Mouse (Mus musculus) liver, postnatal 0 days (tissue): ENCODE data around the gene Gm20388. TPM values are rescaled to one million over a fixed set of nuclear protein-coding genes. Genes with fewer than 3 reads are reported as not detected.

Experiments used
- ATAC-seq: fragments of 200-750 bp; cut with Nextera tagmentation; 2 replicates; pipeline ENCODE4 v1.8.0; 2017; ENCODE audit warnings: mild to moderate bottlenecking, moderate library complexity
- DNase-seq: peaks from one replicate; pipeline ENCODE4 v3.0.0-alpha.2; 2016
- H3K27ac ChIP-seq: fragments of 300-500 bp; sonication (generic); 2 replicates; pipeline ENCODE4 v1.5.1; 2014; ENCODE audit warnings: antibody characterized with exemption, moderate library complexity, mild to moderate bottlenecking, low read depth
- H3K27me3 ChIP-seq: fragments of 300-500 bp; sonication (generic); 2 replicates; pipeline ENCODE4 v1.6.1; 2014; ENCODE audit warnings: low read length, control low read depth, mixed read lengths; ENCODE audit not compliant: insufficient read depth
- H3K36me3 ChIP-seq: fragments of 300-500 bp; sonication (generic); replicated peaks from 2 replicates; pipeline ENCODE4 v1.6.1; 2014; ENCODE audit warnings: mild to moderate bottlenecking, control low read depth, low read length, moderate library complexity, mixed read lengths; ENCODE audit not compliant: insufficient read depth
- H3K4me1 ChIP-seq: fragments of 300-500 bp; sonication (generic); 2 replicates; pipeline ENCODE4 v1.6.1; 2014; ENCODE audit warnings: antibody characterized with exemption, mild to moderate bottlenecking, control low read depth; ENCODE audit not compliant: insufficient read depth
- H3K4me2 ChIP-seq: fragments of 300-500 bp; sonication (generic); 2 replicates; pipeline ENCODE4 v1.6.1; 2014; ENCODE audit warnings: low read depth, mild to moderate bottlenecking, low read length, moderate library complexity, mixed read lengths
- H3K4me3 ChIP-seq: fragments of 300-500 bp; sonication (generic); 2 replicates; pipeline ENCODE4 v1.5.1; 2014; ENCODE audit warnings: low read depth, low read length
- H3K9ac ChIP-seq: fragments of 300-500 bp; sonication (generic); replicated peaks from 2 replicates; pipeline ENCODE4 v1.6.1; 2014; ENCODE audit warnings: mild to moderate bottlenecking, moderate library complexity
- H3K9me3 ChIP-seq: fragments of 300-500 bp; sonication (generic); 2 replicates; pipeline ENCODE4 v1.6.1; 2016; ENCODE audit warnings: mild to moderate bottlenecking, control low read depth, low read length, mixed read lengths
- CTCF ChIP-seq: sonication (generic); IDR thresholded peaks from 2 replicates; pipeline ENCODE4 v1.5.1; 2016; ENCODE audit warnings: antibody characterized with exemption, low read depth
- EP300 ChIP-seq: IDR thresholded peaks from 2 replicates; pipeline ENCODE4 v1.6.1; 2016; ENCODE audit warnings: antibody characterized with exemption, low read depth, mild to moderate bottlenecking
- WGBS: fragments of 180-500 bp; shearing (Covaris S2); extraction: QIAGEN DNeasy Blood & Tissue Kit; methylation state at CpG from one replicate; pipeline ENCODE4 v1.1.7; 2014; ENCODE audit not compliant: insufficient replicate concordance; 5-methylcytosine and 5-hydroxymethylcytosine counted together
- polyA plus RNA-seq: library from polyadenylated mRNA; unstranded; fragments of >200 nt; fragmentation: Nextera tagmentation; extraction: Ambion mirVana; gene quantifications from 2 replicates; pipeline ENCODE4 v1.2.1, GENCODE M21; 2015

Gm20388 gene
- polyA plus RNA-seq, 1 experiment from 2014 or later = not detected

- Histone ChIP-seq H3K27me3 (no peaks in the 10 kb centered on the region), H3K27ac (0 out of 2 replicates have a peak overlapping the region, but pooled peaks have one; percentile 44), H3K36me3 (no peaks in the 10 kb centered on the region; the same call in 1 of the 2 replicates), H3K4me3 (no peak overlapping the region), H3K9ac (no peak overlapping the region), H3K4me2 (no peak overlapping the region), H3K4me1 (peaks cover 10% of the 10 kb centered on the region; the same call in 1 of the 2 replicates), H3K9me3 (no peaks in the 10 kb centered on the region)
- 68% methylated on average over 5 of the region's 5 CpGs for WGBS
- ATAC-seq (no peak), DNase-seq (no peak)
- no peak for TF ChIP-seq EP300
- TF ChIP-seq CTCF = no peak
Measured at GRCm38 (mm10) chr8:121632401-121632800, 1721.8 kb downstream of the Gm20388 start.

- no peak overlapping the region; the same call in 1 of the 2 replicates for H3K27ac ChIP-seq
- TF ChIP-seq CTCF (peak; percentile 21; the same call in 1 of the 2 replicates), EP300 (no peak)
- H3K4me3 ChIP-seq = no peak overlapping the region
- no peak overlapping the region for H3K9ac ChIP-seq
- WGBS = 25% methylated on average over 6 of the region's 6 CpGs
- H3K27me3 ChIP-seq = no peaks in the 10 kb centered on the region
- DNase-seq (no peak), ATAC-seq (no peak)
- no peaks in the 10 kb centered on the region for H3K9me3 ChIP-seq
- no peaks in the 10 kb centered on the region for H3K36me3 ChIP-seq
- H3K4me1 ChIP-seq = peaks cover 10% of the 10 kb centered on the region; the same call in 1 of the 2 replicates
- no peak overlapping the region for H3K4me2 ChIP-seq
Measured at GRCm38 (mm10) chr8:121635534-121635933, 1724.9 kb downstream of the Gm20388 start.

- no peaks in the 10 kb centered on the region for H3K36me3 ChIP-seq
- 61% methylated on average over 8 of the region's 8 CpGs for WGBS
- H3K9me3 ChIP-seq = no peaks in the 10 kb centered on the region
- no peak overlapping the region for H3K4me2 ChIP-seq
- no peak overlapping the region for H3K4me3 ChIP-seq
- H3K9ac ChIP-seq = no peak overlapping the region
- H3K27ac ChIP-seq = peak overlapping the region; percentile 45; the same call in 1 of the 2 replicates
- H3K4me1 ChIP-seq = peaks cover 10% of the 10 kb centered on the region; the same call in 1 of the 2 replicates
- no peaks in the 10 kb centered on the region for H3K27me3 ChIP-seq
- TF ChIP-seq EP300 (no peak), CTCF (no peak)
- DNase-seq (no peak), ATAC-seq (no peak)
Measured at GRCm38 (mm10) chr8:121636180-121636579, 1725.5 kb downstream of the Gm20388 start.

GRCm38 (mm10) chr8:121642804-121643203 lies 1732.2 kb downstream of the Gm20388 start:
- WGBS = 50% methylated on average over 3 of the region's 3 CpGs
- H3K27ac ChIP-seq = no peak overlapping the region
- no peak for ATAC-seq
- H3K4me2 ChIP-seq = no peak overlapping the region
- no peak for DNase-seq
- TF ChIP-seq CTCF (no peak), EP300 (no peak)
- H3K27me3 ChIP-seq = no peaks in the 10 kb centered on the region
- no peaks in the 10 kb centered on the region for H3K36me3 ChIP-seq
- no peak overlapping the region for H3K9ac ChIP-seq
- no peak overlapping the region for H3K4me3 ChIP-seq
- peaks cover 4% of the 10 kb centered on the region; the same call in 1 of the 2 replicates for H3K4me1 ChIP-seq
- H3K9me3 ChIP-seq = no peaks in the 10 kb centered on the region

- no peak for TF ChIP-seq CTCF
- no peak for TF ChIP-seq EP300
- H3K4me1 ChIP-seq = peaks cover 10% of the 10 kb centered on the region; the same call in 1 of the 2 replicates
- no peak overlapping the region for H3K27ac ChIP-seq
- 21% methylated on average over 11 of the region's 11 CpGs for WGBS
- H3K36me3 ChIP-seq = no peaks in the 10 kb centered on the region
- H3K9me3 ChIP-seq = no peaks in the 10 kb centered on the region
- no peak overlapping the region for H3K4me3 ChIP-seq
- no peak overlapping the region for H3K4me2 ChIP-seq
- ATAC-seq (no peak), DNase-seq (no peak)
- H3K9ac ChIP-seq = no peak overlapping the region
- H3K27me3 ChIP-seq = no peaks in the 10 kb centered on the region
Measured at GRCm38 (mm10) chr8:121643384-121643783, 1732.7 kb downstream of the Gm20388 start.

GRCm38 (mm10) chr8:121647511-121648215 lies 1737.0 kb downstream of the Gm20388 start:
- 78% methylated on average over 12 of the region's 12 CpGs for WGBS
- no peak for TF ChIP-seq EP300
- no peak for TF ChIP-seq CTCF

More at GRCm38 (mm10) chr8:121647511-121648215, 1737.0 kb downstream of the Gm20388 start:
- peaks cover 14% of the 10 kb centered on the region for H3K27me3 ChIP-seq
- H3K9ac ChIP-seq = no peak overlapping the region
- no peak overlapping the region for H3K4me3 ChIP-seq
- H3K36me3 ChIP-seq = no peaks in the 10 kb centered on the region
- H3K4me2 ChIP-seq = no peak overlapping the region
- H3K27ac ChIP-seq = no peak overlapping the region
- ATAC-seq = no peak
- no peaks in the 10 kb centered on the region for H3K9me3 ChIP-seq
- DNase-seq = no peak
- peaks cover 31% of the 10 kb centered on the region for H3K4me1 ChIP-seq
